Mouse (Mus musculus) G1E-ER4 (cell line): ENCODE measurements around the gene Kctd19. TPM values are rescaled to one million over a fixed set of nuclear protein-coding genes. Genes with fewer than 3 reads are reported as not detected.

Experiments
- GATA1 ChIP-seq: IDR thresholded peaks from one replicate; pipeline ENCODE4 v1.8.0; 2012; ENCODE audit warnings: low read length, inconsistent platforms
- polyA plus RNA-seq: library from polyadenylated mRNA; stranded (reverse); fragments of >175 nt; gene quantifications from 2 replicates; pipeline ENCODE4 v1.2.3, GENCODE M21; 2012

The Kctd19 gene
- polyA plus RNA-seq, 1 experiment = not detected

GRCm38 (mm10) chr8:105336373-105337130, 76.8 kb downstream of the Kctd19 start:
- TF ChIP-seq GATA1 = no peak

Other genes starting within 250 kb of the Kctd19 start
- gene Cbfb, start 242.8 kb downstream of the Kctd19 start, polyA plus RNA-seq = 23.6 and 33.1 TPM in 2 replicates
- gene D230025D16Rik, start 188.4 kb downstream of the Kctd19 start, polyA plus RNA-seq = 4.6 and 6.4 TPM in 2 replicates
- 13.1 and 16.3 TPM in 2 replicates for gene B3gnt9, start 158.3 kb downstream of the Kctd19 start, polyA plus RNA-seq
- 31.1 and 39.7 TPM in 2 replicates for gene Tradd, start 148.9 kb downstream of the Kctd19 start, polyA plus RNA-seq
- 7.0 and 8.3 TPM in 2 replicates for gene Fbxl8, start 148.9 kb downstream of the Kctd19 start, polyA plus RNA-seq
- 0.55 and 0.76 TPM in 2 replicates for gene Hsf4, start 143.7 kb downstream of the Kctd19 start, polyA plus RNA-seq
- gene Nol3, start 137.4 kb downstream of the Kctd19 start, polyA plus RNA-seq = 0.24 and 0.43 TPM in 2 replicates
- gene 4931428F04Rik, start 123.6 kb downstream of the Kctd19 start, polyA plus RNA-seq = 1.6 and 1.8 TPM in 2 replicates
- 1.3 and 1.4 TPM in 2 replicates for gene Exoc3l, start 117.4 kb downstream of the Kctd19 start, polyA plus RNA-seq
- 47.6 and 62.4 TPM in 2 replicates for gene E2f4, start 115.8 kb downstream of the Kctd19 start, polyA plus RNA-seq
- 0.87 and 0.95 TPM in 2 replicates for gene Elmo3, start 107.9 kb downstream of the Kctd19 start, polyA plus RNA-seq
- gene Lrrc29, start 87.2 kb downstream of the Kctd19 start, polyA plus RNA-seq = 3.4 and 4.3 TPM in 2 replicates
- gene Tmem208, start 87.1 kb downstream of the Kctd19 start, polyA plus RNA-seq = 18.3 and 26.8 TPM in 2 replicates
- 7.3 and 7.7 TPM in 2 replicates for gene Fhod1, start 65.5 kb downstream of the Kctd19 start, polyA plus RNA-seq
- 0.49 and 0.50 TPM in 2 replicates for gene Slc9a5, start 64.7 kb downstream of the Kctd19 start, polyA plus RNA-seq
- gene Plekhg4, start 40.2 kb downstream of the Kctd19 start, polyA plus RNA-seq = not detected in 2 replicates
- not detected in 2 replicates for gene Lrrc36, start 69 bp upstream of the Kctd19 start, polyA plus RNA-seq
- gene Tppp3, start 58.0 kb upstream of the Kctd19 start, polyA plus RNA-seq = not detected in 2 replicates
- gene Zdhhc1, start 83.4 kb upstream of the Kctd19 start, polyA plus RNA-seq = 0.15 and 0.16 TPM in 2 replicates
- not detected in 2 replicates for gene Hsd11b2, start 105.3 kb upstream of the Kctd19 start, polyA plus RNA-seq
- 17.4 and 23.6 TPM in 2 replicates for gene Atp6v0d1, start 152.5 kb upstream of the Kctd19 start, polyA plus RNA-seq
- 56.3 and 62.8 TPM in 2 replicates for gene Ripor1, start 191.8 kb upstream of the Kctd19 start, polyA plus RNA-seq
- gene Ctcf, start 223.1 kb upstream of the Kctd19 start, polyA plus RNA-seq = 187 and 251 TPM in 2 replicates
- gene Agrp, start 223.9 kb upstream of the Kctd19 start, polyA plus RNA-seq = 0.10 TPM in 1 of 2 replicates, not detected in the other